Mouse (Mus musculus): Measurements from ENCODE around the gene Scyl2.
A peak's percentile ranks its signal among the peaks of the same experiment; 100 is the strongest.
"Not testable (repeated sequence)": the region's sequence is repeated elsewhere in the genome, so short reads cannot be mapped to it uniquely, and the experiment has no call there.

The Scyl2 gene

GRCm38 (mm10) chr10:89678054-89678453, 8.0 kb downstream of the Scyl2 start:
- DNase-seq: no peak

GRCm38 (mm10) chr10:89676609-89677008, 9.5 kb downstream of the Scyl2 start:
- DNase-seq: no peak

- not testable (repeated sequence) for DNase-seq
Observed at GRCm38 (mm10) chr10:89670371-89670770, 15.7 kb downstream of the Scyl2 start.

GRCm38 (mm10) chr10:89667571-89667970, 18.5 kb downstream of the Scyl2 start:
- no peak for DNase-seq

- no peak for DNase-seq
Observed at GRCm38 (mm10) chr10:89665679-89666078, 20.4 kb downstream of the Scyl2 start.

- DNase-seq: no peak
Observed at GRCm38 (mm10) chr10:89664977-89665645, 21.0 kb downstream of the Scyl2 start.

GRCm38 (mm10) chr10:89656366-89656765, 29.7 kb downstream of the Scyl2 start:
- DNase-seq: no peak

- no peak for DNase-seq
Observed at GRCm38 (mm10) chr10:89652912-89653311, 33.2 kb downstream of the Scyl2 start.

- peak; percentile 58 for DNase-seq
Observed at GRCm38 (mm10) chr10:89651691-89652090, 34.4 kb downstream of the Scyl2 start.

- no peak for DNase-seq
Observed at GRCm38 (mm10) chr10:89646918-89647317, 39.2 kb downstream of the Scyl2 start.

GRCm38 (mm10) chr10:89637001-89637400, 49.1 kb downstream of the Scyl2 start:
- DNase-seq: no peak

- DNase-seq: no peak
Observed at GRCm38 (mm10) chr10:89635018-89635417, 51.1 kb downstream of the Scyl2 start.

- no peak for DNase-seq
Observed at GRCm38 (mm10) chr10:89633736-89634426, 52.2 kb downstream of the Scyl2 start.

GRCm38 (mm10) chr10:89633121-89633520, 53.0 kb downstream of the Scyl2 start:
- no peak for DNase-seq

- no peak for DNase-seq
Observed at GRCm38 (mm10) chr10:89631831-89632230, 54.3 kb downstream of the Scyl2 start.

GRCm38 (mm10) chr10:89630564-89630963, 55.5 kb downstream of the Scyl2 start:
- DNase-seq: no peak

GRCm38 (mm10) chr10:89630052-89630451, 56.0 kb downstream of the Scyl2 start:
- no peak for DNase-seq

GRCm38 (mm10) chr10:89626714-89627113, 59.4 kb downstream of the Scyl2 start:
- DNase-seq: peak; percentile 30

GRCm38 (mm10) chr10:89624196-89624595, 61.9 kb downstream of the Scyl2 start:
- DNase-seq: no peak

GRCm38 (mm10) chr10:89621129-89621528, 65.0 kb downstream of the Scyl2 start, which contains the start of gene Slc17a8:
Slc17a8 (minus strand) TSS chr10:89621253.
- DNase-seq: no peak

GRCm38 (mm10) chr10:89599311-89599710, 86.8 kb downstream of the Scyl2 start:
- DNase-seq: no peak

GRCm38 (mm10) chr10:89597275-89597674, 88.8 kb downstream of the Scyl2 start:
- DNase-seq: no peak

- DNase-seq: no peak
Observed at GRCm38 (mm10) chr10:89595935-89596334, 90.2 kb downstream of the Scyl2 start.

GRCm38 (mm10) chr10:89595514-89595913, 90.6 kb downstream of the Scyl2 start:
- DNase-seq: no peak

- no peak for DNase-seq
Observed at GRCm38 (mm10) chr10:89594309-89594708, 91.8 kb downstream of the Scyl2 start.
